Mouse (Mus musculus): ENCODE data around the gene Shc1.
A peak's percentile ranks its signal among the peaks of the same experiment; 100 is the strongest.

Shc1 gene

DNA sequence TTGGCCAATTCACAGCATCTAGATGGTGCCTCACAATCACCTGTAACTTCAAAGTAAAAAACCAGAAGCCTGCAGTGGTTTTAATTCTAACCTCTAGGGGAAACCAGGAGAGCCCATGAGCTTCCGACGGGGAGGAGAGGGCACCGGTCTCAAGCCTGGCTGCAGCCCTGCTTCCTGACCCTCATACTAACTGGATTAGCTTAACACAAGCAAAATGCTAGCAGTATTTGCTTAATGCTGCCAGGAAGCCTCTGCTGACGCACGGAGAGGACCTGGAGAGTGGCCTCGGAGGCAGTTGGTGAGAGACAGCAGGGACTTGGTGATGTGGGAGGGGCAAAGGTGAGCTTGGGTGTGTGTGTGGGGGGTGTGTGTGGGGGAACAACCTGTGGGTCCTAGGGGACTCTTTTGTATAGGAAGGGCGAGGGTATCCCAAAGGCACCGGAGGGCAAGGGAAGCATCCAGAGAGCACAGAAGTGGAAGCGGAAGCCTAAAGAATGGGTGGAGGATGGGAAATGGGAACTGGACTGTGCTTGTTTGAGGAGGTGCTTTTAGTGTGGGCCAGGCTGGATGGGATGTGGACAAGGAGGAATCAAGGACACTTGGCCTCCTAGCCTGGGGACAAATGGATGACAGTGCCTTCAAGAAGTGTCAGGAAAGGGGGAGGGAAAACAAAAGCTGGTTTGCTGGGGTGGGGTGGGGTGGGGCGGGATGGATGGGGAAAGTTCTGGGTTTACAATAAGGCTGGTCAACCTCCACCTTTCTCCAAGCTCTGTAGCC, 36.3 kb downstream of the Shc1 start, which contains the start of gene Pmvk:
TSS of gene Pmvk (plus strand) at position 141 of the 777 bp plus-strand sequence.
- no peak for DNase-seq

DNA sequence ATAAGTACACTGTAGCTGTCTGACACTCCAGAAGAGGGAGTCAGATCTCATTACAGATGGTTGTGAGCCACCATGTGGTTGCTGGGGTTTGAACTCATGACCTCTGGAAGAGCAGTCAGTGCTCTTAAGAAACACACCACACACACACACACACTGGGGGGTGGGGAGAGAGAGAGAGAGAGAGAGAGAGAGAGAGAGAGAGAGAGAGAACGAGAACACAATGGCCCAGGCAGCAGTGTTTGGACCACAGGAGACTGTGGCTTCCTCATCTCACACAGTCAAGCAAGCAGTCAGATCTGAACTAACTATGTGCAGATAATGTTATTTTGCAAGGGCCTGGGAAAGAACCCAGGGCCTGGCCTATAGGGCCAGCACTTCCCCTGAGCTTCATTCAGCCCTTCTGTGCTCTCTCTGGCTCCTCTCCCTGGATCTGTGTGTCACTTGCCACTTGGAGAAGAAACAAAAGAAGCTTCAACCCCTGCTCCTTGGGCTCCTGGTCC, 37.6 kb downstream of the Shc1 start:
- DNase-seq: no peak

DNA sequence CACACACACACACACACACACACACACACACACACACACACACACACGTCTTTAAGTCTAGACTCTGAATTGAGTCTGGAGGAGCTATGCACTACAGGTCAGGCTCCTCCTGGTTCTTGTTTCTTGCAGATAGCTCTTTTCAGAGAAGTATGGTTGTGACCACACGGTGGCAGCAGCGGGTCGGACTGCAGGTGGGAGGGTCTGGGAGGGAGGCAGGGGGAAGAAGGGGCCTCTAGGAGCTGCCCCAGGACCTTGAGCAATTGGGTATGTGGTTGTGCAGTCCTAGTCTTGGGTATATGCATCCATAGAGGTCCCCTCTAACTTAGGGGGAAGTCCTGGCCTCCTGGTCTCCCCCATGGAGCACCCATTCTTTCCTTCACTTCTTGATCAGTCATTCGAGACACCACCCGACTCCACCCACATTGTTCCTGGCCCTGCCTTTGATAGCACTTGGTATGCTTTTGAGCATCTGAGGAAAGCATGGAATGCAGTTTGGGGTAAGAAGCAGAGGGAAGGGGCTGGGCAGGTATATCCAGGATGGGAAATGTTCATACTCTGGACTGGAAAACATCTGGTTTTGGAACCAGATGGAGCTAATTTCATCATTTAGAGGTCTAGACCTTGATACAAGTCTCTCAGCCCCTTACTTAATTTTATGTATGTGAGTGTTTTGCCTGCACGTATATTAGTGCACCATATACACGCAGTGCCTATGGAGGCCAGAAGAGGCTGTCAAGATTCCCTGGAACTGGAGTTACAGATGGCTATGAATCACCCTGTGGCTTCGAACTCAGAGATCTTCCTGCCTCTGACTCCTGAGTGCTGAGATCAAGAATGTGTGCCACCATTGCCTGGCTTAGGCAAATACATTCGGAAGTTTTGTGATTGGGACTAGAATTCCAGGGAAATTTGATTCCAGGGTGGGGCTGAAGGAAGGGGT, 38.8 kb downstream of the Shc1 start:
- DNase-seq: peak; percentile 64 to 79

DNA sequence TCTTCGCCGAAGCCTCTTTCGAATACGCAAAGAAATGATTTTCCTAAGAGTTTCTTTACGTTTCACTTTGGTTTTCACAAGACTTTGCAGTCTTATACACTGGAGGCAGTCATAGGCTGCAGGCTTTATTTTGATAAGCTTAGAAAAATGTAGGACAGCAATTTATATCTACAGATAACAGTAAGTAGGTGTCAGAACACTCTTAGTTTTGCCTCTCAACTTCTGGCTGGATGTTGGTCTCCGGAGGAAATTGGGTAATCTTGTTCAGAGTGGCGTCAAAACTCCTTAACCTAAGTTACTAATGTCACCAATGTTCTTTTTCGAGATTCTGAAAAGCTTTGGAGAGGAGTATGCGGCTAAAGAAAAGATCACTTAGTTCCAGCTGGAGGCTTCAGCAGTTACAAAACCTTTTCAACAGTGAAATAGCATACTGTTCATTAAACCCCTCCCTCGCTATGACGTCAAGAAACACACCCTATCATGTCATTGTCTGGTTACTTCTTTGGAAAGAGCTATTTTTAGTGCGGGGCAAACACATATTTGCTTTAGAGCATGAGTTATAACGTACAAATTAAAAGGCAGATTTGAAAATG, 40.2 kb downstream of the Shc1 start:
- DNase-seq: peak in 1 of 2 experiments; percentile 29

DNA sequence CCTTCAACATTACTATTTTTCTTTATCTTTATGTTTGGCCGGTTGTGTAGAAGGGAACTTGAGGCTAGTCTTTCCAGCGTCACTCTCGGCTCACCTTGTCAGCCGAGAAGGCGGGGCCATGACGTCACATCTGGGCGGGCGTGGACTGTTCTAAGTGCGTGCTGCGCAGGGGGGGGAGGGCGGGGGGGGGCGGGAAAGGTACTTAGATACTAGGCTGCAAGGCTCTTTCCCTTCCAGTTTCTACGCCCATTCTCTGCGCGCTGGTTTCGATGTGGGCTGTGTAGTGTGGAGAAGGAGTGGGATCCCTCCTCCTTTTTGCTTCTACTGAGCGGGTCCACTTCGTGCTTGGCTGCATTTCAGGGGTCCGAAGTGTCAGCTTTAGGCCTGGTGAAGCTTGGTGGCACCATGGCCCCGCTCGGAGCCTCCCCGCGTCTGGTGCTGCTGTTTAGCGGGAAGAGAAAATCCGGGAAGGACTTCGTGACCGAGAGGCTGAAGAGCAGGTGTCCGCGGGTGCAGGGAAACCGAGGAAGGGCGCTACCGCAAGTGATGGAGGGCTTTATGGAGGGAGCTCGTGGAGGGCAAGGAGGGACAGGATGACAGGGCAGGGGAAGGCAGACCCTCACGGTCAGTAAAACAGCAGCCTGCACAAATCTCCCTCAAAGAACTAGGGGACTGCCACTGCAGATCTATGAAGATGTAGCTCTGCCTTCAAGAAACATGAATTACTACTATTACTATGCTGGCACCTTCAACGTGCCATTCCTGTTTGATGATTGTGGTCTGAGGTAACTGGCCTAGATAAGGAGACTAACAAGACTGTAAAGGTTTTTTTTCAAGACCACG, 40.9 kb downstream of the Shc1 start:
- DNase-seq: peak; percentile 96 to 97

DNA sequence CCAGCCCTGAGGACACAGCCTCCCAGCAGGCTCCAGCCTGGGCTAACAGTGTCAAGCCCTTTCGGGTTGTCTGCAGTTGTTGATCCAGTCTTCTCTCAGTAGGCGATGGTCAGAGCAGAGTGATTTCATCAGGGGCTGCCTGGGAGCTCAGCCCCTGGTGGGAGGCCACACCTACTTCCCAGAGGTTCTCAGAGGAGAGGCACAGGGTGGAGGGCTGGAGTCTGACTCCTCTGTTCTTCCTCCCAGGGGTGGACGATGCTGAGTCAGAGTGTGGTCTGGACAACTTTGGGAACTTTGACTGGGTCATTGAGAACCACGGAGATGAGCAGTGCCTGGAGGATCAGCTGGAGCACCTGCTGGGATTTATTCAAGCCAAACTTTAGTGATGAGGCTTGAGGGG, 50.0 kb downstream of the Shc1 start:
- DNase-seq: no peak

DNA sequence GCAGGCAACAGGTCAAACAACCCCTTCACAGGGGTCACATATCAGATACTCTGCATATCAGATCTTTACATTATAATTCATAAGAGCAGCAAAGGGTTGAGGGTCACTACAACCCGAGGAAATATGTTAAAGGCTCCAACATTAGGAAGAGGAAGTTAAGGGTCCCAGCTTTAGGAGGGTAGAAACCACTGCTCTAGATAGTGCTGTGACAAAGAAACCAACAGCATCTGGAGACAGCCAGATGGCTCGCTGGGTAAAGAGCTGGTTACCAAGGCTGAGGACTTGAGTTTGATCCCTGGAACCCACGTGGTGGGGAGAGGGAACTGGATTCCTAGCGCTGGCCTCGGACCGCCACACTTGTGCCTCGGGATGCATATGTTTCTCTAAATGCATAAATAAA, 54.0 kb downstream of the Shc1 start:
- no peak for DNase-seq

DNA sequence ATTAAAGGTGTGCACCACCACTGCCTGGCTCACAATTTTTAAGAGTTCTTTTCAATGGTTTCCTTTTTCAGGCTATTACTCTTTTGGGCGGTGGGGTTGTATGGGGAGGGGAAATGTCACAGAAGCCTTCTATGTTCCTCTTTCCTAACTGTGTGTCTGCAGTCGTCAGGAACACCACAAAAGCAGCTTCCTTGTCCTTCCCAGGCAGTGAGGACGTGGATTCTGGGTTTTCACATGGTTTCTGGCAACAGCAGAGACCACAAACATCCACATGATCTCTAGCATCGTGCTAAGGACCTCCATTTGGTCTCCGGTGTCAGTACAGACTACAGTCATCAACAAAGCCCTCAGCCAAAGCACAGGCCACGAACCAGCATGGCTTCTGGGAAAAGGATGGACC, 55.6 kb downstream of the Shc1 start:
- DNase-seq: no peak

DNA sequence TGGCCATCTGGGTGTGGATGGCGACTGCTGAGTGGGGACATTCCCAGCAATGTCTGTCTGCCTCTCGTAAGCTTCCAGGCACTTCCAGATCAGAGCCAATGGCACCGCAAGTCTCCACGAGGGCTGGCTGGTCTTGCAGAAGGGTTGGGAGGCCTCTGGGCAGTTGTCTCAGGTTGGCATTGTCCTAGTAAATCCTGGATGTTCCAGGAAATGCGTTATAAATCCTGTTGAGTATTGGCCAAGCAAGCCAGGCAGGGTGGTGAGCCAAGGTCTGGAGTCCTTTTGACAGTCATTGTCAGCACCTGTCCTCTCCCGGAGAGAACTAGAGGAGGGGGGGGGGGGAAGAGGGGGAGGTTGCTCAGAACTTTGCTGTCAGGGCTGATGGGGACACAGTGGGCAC, 60.8 kb downstream of the Shc1 start:
- DNase-seq: no peak
